Mouse (Mus musculus): Measurements from ENCODE around the gene Slc39a3.

DNA sequence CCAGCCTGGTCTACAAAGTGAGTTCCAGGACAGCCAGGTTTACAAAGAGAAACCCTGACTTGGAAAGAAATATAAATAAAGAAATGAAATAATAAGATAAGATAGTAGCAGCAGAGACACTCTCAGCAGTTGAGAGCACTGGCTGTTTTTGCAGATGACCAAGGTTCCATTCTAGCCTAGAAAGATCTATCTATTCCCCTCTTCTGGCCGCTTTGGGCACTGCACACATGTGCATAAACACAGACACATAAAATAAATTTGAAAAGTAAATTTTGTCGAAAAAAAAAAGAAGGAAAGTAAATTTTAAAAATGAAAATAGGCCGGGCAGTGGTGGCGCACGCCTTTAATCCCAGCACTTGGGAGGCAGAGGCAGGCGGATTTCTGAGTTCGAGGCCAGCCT is 975 bp downstream of the Slc39a3 start:
- TF ChIP-seq CTCF (IDR thresholded peaks at IDR 0.05): peak; percentile 56
- no peak for TF ChIP-seq POLR2A (IDR thresholded peaks at IDR 0.05; ENCODE audit: insufficient read depth, low read depth, low read length)
